Mouse (Mus musculus) olfactory bulb, adult 2 months (tissue): ENCODE results near the gene Padi6. TPM values are rescaled to one million over a fixed set of nuclear protein-coding genes. Genes with fewer than 3 reads are reported as not detected.

ENCODE experiments used
- H3K27ac ChIP-seq: fragments of 200-500 bp; 2 replicates; pipeline ENCODE4 v1.5.1; 2012; ENCODE audit warnings: low read depth, low read length; ENCODE audit not compliant: insufficient read depth
- H3K4me1 ChIP-seq: fragments of 200-500 bp; 2 replicates; pipeline ENCODE4 v1.6.1; 2012; ENCODE audit warnings: low read length; ENCODE audit not compliant: control insufficient read depth, insufficient read depth
- H3K4me3 ChIP-seq: fragments of 200-500 bp; 2 replicates; pipeline ENCODE4 v1.5.1; 2012; ENCODE audit warnings: mild to moderate bottlenecking, low read depth, low read length, moderate library complexity; ENCODE audit not compliant: insufficient read depth
- CTCF ChIP-seq: fragments of 200-500 bp; IDR thresholded peaks from 2 replicates; pipeline ENCODE4 v1.5.1; 2012; ENCODE audit warnings: low read depth, mild to moderate bottlenecking, low read length, moderate library complexity; ENCODE audit not compliant: insufficient read depth
- POLR2A ChIP-seq: fragments of 200-500 bp; IDR thresholded peaks from 2 replicates; pipeline ENCODE4 v1.6.1; 2012; ENCODE audit warnings: mild to moderate bottlenecking, low read depth, low read length, moderate library complexity; ENCODE audit not compliant: insufficient read depth
- WGBS: fragments of 180-500 bp; shearing (Covaris S2); methylation state at CpG from one replicate; pipeline ENCODE4 v1.1.7; 2018; 5-methylcytosine and 5-hydroxymethylcytosine counted together
- polyA plus RNA-seq: library from polyadenylated mRNA; stranded (reverse); fragments of >200 nt; gene quantifications from 2 replicates; pipeline ENCODE4 v1.2.4, GENCODE M21; 2012; ENCODE audit warnings: low replicate concordance; ENCODE audit not compliant: missing spikeins, insufficient read depth, insufficient read length

Padi6 gene
- polyA plus RNA-seq, 1 experiment = not detected

- Histone ChIP-seq H3K4me3 (no peak overlapping the region), H3K4me1 (peaks cover 7% of the 10 kb centered on the region), H3K27ac (no peak overlapping the region)
- TF ChIP-seq CTCF = no peak
- no peak for TF ChIP-seq POLR2A
- 90% methylated on average over 14 of the region's 14 CpGs for WGBS
Observed at GRCm38 (mm10) chr4:140780507-140780906, 38.1 kb upstream of the Padi6 start.

DNA sequence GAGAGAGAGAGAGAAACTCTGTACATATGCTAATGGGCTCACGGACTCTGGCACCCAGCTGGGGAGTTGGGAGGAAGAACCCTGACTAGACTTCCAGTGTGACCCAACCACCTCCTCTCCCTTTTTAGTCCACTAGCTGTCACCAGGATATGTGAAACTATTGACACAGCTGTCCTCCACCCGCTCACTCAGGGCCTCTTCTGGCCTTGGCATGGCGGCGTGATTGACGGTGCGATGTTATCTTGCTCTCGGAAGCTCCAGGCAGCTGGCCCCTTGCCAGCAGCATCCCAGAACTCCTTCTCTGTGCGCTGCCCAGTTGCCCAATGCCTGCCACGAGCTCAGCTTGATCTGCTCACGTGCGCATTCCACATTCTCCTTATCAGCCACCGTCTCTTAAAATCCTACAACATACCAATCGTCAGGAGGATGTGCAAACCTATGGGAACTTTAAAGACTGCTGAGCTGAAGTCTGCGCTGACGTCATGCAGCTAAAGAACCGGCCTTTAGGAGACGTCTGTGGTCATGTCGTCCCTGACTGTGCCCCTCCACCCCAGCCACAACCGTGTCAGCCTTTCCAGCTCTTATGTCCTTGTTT, 37.5 kb upstream of the Padi6 start:
- peaks cover 7% of the 10 kb centered on the region for H3K4me1 ChIP-seq
- 48% methylated on average over 19 of the region's 19 CpGs for WGBS
- no peak for TF ChIP-seq POLR2A
- no peak overlapping the region for H3K4me3 ChIP-seq
- no peak overlapping the region for H3K27ac ChIP-seq

DNA sequence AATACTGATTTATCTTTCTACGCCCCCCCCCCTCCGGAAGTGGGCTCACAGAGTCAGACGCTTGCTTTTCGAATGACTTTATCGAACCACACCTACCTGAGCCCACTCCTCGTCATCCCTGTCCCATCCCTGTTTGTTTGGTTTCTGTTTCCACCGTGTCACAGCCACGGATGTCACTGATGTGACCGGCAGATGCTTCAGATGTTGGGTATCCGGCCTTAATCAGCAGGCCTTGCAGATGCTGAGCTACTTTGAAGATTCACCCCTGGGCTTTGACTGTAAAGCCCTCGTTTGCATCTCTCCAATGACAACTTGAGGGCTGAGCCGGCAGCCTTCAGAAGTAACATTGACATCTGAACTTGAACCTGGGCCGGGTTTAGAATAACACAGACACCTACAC, 34.2 kb upstream of the Padi6 start:
- TF ChIP-seq CTCF (no peak), POLR2A (no peak)
- WGBS = 81% methylated on average over 13 of the region's 13 CpGs
- Histone ChIP-seq H3K27ac (no peak overlapping the region), H3K4me1 (peaks cover 7% of the 10 kb centered on the region), H3K4me3 (no peak overlapping the region)

DNA sequence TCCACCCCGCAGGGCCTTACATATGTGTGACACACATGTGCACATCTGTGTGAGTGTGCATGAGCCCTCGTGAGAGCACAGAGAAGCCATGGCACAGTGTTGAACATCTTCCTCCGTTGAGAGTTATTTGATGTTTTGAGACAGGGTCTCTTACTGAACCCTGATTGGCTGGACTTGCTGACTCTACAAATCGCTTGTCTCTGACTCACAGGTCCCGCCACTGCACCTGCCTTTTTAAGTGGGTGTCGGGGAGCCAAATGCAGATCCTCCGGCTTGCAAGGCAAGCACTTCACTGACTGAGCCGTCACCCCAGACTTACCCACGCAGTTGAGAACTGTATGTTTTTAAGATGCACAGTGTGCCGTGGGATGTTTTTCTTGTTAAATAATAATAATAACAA, 33.4 kb upstream of the Padi6 start:
- Histone ChIP-seq H3K4me1 (peaks cover 7% of the 10 kb centered on the region), H3K4me3 (no peak overlapping the region), H3K27ac (no peak overlapping the region)
- TF ChIP-seq POLR2A = no peak
- no peak for TF ChIP-seq CTCF
- WGBS = 64% methylated on average over 10 of the region's 10 CpGs

GRCm38 (mm10) chr4:140774893-140775292, 32.5 kb upstream of the Padi6 start:
- no peak overlapping the region for H3K27ac ChIP-seq
- 87% methylated on average over 9 of the region's 9 CpGs for WGBS

DNA sequence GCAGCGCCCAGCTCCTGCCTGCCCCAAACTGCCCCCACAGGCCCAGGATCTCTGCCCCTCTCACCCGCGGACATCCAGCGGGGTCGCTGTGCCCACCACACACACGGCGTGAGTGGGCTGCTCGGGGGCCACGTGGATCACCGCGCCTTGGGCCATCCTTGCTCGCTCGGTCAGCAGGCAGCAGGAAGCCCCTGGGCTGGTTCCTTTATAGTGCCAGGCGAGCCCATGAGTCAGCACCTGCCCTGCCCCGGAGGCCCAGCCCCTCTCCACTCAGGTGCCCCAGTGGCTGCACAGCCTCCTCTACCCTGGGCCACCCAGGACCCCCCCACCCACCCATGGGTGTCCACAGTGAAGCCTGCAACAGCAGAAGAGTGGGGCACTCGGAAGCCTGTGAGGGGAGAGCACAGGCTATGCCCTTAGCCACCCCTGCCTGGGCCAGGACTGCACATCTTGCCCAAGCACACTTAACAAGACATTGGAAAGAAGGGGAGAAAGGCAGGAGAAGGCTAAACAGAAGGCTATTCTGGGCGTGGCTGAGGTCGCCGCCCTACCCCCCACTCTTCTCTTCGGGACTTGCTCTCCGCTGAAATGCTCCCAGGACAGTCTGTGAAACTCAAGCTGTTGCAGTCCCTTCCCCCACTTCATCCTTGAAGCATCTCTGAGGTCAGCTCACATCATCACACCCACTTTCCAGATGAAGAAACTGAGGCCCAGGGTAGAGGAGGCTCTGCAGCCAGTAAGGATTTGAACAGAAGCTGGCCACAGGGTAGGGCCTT, 31.8 kb upstream of the Padi6 start, which contains the start of gene Padi4:
Gene Padi4, minus strand, starts transcription at position 212 of the 776 bp plus-strand sequence.
- no peak for TF ChIP-seq POLR2A
- no peak for TF ChIP-seq CTCF
- WGBS = 91% methylated on average over 21 of the region's 21 CpGs
- peaks cover 7% of the 10 kb centered on the region for H3K4me1 ChIP-seq
- no peak within 1 kb of the TSS for H3K27ac ChIP-seq
- no peak within 1 kb of the TSS for H3K4me3 ChIP-seq

More at GRCm38 (mm10) chr4:140774893-140775292, 32.5 kb upstream of the Padi6 start:
- H3K4me1 ChIP-seq = peaks cover 7% of the 10 kb centered on the region
- H3K4me3 ChIP-seq = no peak overlapping the region
- TF ChIP-seq POLR2A (no peak), CTCF (no peak)

GRCm38 (mm10) chr4:140771091-140771490, 28.6 kb upstream of the Padi6 start:
- no peak overlapping the region for H3K27ac ChIP-seq
- no peak for TF ChIP-seq POLR2A
- no peak for TF ChIP-seq CTCF
- 64% methylated on average over 4 of the region's 4 CpGs for WGBS
- no peaks in the 10 kb centered on the region; the same call in 1 of the 2 replicates for H3K4me1 ChIP-seq
- no peak overlapping the region for H3K4me3 ChIP-seq

DNA sequence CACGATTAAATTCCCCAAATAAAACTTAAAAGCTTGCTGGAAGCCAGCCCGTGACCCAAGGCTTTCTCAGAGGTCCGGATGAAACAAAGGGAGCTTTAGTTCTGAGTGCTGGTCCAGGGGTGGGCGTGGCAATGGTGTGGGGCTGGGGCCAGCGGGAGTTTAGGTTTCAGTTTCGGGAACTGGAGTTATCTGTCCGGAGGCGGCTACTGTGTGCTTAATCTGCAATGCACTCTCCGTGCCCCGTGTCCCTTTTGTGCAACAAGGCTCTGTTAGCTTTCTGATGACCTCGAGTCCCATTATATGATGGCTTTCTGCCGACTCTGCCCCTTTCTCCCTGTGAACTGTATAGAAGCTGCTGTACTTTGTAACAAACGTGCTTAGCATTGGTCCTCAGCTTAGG, 28.0 kb upstream of the Padi6 start:
- Histone ChIP-seq H3K4me1 (no peaks in the 10 kb centered on the region; the same call in 1 of the 2 replicates), H3K27ac (no peak overlapping the region), H3K4me3 (no peak overlapping the region)
- TF ChIP-seq POLR2A = no peak
- 16% methylated on average over 13 of the region's 13 CpGs for WGBS

- Histone ChIP-seq H3K4me3 (no peak overlapping the region), H3K4me1 (no peaks in the 10 kb centered on the region), H3K27ac (no peak overlapping the region)
- WGBS = 76% methylated on average over 5 of the region's 5 CpGs
- no peak for TF ChIP-seq CTCF
- TF ChIP-seq POLR2A = no peak
Observed at GRCm38 (mm10) chr4:140768973-140769372, 26.5 kb upstream of the Padi6 start.
